Mouse (Mus musculus): ENCODE results near the gene Fam71a. TPM values are rescaled to one million over a fixed set of nuclear protein-coding genes. Genes with fewer than 3 reads are reported as not detected.
"Not testable (repeated sequence)": the region's sequence is repeated elsewhere in the genome, so short reads cannot be mapped to it uniquely, and the experiment has no call there.

Gene Fam71a
- polyA plus RNA-seq, 1 experiment = not detected

DNA sequence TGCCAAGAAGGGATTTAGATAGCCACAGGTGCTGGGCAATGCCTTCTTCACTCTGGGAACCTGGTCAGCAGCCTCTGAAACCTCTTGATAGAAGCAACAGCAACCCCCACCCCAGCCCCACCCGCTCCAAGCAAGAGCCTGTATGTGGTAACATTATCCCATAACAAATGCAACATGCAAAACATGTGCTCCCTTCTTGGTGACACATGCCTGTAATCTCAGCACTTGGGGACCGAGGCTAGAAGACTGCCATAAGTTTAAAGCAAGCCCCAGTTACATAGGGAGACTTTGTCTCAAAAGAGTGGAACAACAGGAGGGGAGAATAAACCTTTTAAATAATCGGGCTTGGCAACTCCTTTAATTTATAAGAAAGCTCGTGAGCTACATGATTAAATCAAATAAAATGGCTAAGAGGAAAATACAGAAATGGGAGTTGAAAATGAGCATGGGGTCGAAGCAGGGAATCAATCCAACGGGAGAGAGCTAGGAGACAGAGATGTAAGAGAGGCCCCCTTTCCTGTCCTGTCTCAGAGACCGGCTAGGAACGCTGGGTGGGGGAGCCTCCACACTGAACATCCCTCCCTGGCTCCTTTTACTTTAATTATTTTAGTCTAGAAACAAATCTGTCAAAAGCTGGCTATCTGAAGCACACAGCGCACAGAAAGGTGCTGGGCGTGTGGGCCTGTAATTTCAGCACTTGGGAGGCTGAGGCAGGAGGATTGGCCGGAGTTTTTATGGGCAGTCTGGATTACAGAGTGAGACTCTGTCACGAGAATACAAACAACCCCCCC lies 17.0 kb upstream of the Fam71a start:
- no peak for DNase-seq (ENCODE audit: low spot score)

GRCm38 (mm10) chr1:191180397-191180796 lies 15.8 kb upstream of the Fam71a start:
- DNase-seq (ENCODE audit: low spot score) = no peak

- no peak for DNase-seq (ENCODE audit: low spot score)
These were observed 15.2 kb upstream of the Fam71a start for GRCm38 (mm10) chr1:191179846-191180245.

GRCm38 (mm10) chr1:191178511-191179188 lies 14.0 kb upstream of the Fam71a start:
- no peak for DNase-seq (ENCODE audit: low spot score)

DNA sequence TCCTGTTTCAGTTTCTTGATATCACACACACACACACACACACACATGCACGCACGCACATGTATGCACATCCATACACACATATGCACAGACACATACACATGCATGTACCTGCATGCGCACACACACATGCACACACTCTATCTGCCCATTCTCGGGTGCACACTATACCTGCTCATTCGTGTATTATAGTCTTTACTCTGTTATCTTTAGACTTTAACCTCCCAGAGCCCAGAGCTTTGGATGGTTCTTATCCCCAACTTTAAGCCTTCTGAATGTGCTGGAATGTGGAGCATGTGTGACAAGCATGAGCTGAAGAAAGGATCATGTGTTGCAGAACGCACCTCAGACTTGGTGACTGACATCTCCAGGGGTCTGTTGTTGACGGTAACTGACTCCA lies 12.3 kb upstream of the Fam71a start:
- no peak for DNase-seq (ENCODE audit: low spot score)

GRCm38 (mm10) chr1:191172487-191172886 lies 7.9 kb upstream of the Fam71a start:
- no peak for DNase-seq (ENCODE audit: low spot score)

GRCm38 (mm10) chr1:191170444-191170843 lies 5.8 kb upstream of the Fam71a start:
- no peak for DNase-seq (ENCODE audit: low spot score)

- no peak for DNase-seq (ENCODE audit: low spot score)
These were observed 1.6 kb upstream of the Fam71a start for GRCm38 (mm10) chr1:191166189-191166588.

- no peak for DNase-seq (ENCODE audit: low spot score)
These were observed 10.3 kb downstream of the Fam71a start for GRCm38 (mm10) chr1:191154314-191154713.

- no peak for DNase-seq (ENCODE audit: low spot score)
These were observed 11.6 kb downstream of the Fam71a start for GRCm38 (mm10) chr1:191153052-191153451.

DNA sequence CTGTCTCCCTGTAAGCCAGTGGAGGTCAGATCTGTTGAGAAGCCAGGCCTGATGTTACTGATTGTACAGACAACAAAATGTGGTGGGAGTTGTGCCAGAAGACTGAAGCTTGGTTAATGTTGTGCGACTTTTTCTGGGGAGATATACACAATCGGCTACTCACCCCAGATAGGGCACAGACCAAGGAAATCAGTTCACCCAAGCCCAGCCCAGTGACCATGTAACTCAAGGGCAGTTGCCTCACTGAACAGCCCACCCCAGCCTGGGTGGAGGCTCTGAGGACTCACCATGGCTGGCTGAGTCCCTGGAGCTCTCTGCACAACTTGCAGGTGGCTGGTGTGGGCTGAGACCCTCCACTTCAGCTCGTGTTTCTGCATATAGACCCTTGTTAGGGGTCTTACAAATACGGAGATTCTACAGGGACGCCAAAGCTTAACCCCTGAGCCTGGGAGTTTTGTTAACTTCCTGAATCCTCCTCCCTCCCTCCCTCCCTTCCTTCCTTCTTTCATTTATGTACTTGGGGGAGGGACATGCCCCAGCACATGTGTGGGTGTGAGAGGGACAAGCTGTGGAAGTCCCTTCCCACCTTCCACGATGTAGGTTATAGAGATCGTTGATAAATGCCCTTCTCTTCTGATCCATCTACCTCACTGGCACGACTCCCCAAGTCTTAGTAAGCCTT lies 13.6 kb downstream of the Fam71a start:
- no peak for DNase-seq (ENCODE audit: low spot score)

DNA sequence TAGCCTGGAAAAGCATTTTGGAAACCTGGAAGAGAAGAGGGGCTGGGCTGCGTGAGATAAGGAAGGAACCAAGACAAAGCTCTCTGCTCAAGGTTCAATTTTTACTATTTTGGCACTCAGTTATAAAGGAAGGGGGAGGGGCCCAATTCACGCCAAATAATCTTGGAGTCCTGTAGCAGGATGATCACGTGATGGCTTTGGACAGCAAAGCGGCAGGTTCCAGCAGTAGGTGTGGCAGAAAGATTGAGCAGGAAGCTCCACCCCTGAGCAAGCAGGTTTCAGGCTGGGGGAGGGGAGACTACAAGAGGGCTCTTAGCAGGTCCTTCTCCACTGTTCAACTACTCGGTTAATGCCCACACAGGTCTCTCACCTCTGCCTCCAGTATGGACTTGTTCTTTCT lies 15.1 kb downstream of the Fam71a start:
- not testable (repeated sequence) for DNase-seq (ENCODE audit: low spot score)

- no peak for DNase-seq (ENCODE audit: low spot score)
These were observed 23.6 kb downstream of the Fam71a start for GRCm38 (mm10) chr1:191140983-191141382.

DNA sequence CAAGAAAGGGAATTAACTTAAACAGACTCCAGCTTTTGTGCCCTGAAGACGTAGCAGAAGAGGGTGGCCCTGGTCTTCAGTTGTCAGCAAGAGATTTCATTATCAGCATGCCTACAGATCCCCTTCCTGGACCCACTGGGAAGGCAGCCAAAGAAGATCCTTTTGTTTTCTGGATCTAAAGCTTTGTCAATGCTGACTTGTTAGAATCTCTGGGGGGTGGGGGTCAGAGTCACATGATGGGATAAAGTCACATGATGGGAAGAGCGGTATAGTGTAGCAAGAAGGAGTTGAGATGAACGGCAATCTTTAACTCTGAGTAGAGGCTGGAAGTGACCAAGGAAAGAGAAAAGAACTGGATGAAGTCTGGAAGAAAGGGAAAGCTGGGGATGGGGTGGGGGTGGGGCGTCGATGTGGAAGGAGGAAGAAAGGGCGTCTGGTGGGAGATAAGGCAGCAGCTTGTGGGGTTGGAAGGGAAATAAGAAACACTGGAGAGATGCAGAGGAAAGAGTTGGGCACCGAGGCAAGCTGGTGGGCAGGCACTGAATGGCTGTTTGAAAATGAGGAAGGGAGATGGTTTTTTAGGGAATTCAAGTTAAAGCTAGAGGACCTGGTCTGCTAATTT lies 25.6 kb downstream of the Fam71a start:
- no peak for DNase-seq (ENCODE audit: low spot score)

DNA sequence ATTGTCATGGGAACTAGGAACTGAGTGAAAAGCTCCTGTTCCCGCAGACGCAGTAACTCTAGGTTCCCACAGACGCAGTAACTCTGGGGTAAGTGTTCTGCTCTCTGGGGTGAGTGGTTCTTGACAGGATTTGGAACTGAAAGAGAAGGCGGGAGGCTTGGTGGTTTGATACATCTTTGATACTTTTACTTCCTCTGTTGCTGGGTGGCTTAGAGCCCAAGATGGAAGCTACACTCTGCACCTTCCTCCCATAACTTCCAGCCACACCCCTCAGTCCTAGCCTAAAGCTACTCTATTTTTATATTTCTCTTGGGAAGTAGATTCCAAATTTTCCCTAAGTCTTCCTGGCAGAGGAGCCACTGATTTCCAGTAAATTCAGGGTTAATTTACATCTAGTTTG lies 26.2 kb downstream of the Fam71a start:
- DNase-seq (ENCODE audit: low spot score) = no peak

GRCm38 (mm10) chr1:191135406-191135805 lies 29.2 kb downstream of the Fam71a start:
- DNase-seq (ENCODE audit: low spot score) = no peak

GRCm38 (mm10) chr1:191132934-191133333 lies 31.7 kb downstream of the Fam71a start:
- no peak for DNase-seq (ENCODE audit: low spot score)

GRCm38 (mm10) chr1:191132240-191132639 lies 32.4 kb downstream of the Fam71a start:
- no peak for DNase-seq (ENCODE audit: low spot score)

- DNase-seq (ENCODE audit: low spot score) = no peak
These were observed 32.9 kb downstream of the Fam71a start for GRCm38 (mm10) chr1:191131692-191132091.

DNA sequence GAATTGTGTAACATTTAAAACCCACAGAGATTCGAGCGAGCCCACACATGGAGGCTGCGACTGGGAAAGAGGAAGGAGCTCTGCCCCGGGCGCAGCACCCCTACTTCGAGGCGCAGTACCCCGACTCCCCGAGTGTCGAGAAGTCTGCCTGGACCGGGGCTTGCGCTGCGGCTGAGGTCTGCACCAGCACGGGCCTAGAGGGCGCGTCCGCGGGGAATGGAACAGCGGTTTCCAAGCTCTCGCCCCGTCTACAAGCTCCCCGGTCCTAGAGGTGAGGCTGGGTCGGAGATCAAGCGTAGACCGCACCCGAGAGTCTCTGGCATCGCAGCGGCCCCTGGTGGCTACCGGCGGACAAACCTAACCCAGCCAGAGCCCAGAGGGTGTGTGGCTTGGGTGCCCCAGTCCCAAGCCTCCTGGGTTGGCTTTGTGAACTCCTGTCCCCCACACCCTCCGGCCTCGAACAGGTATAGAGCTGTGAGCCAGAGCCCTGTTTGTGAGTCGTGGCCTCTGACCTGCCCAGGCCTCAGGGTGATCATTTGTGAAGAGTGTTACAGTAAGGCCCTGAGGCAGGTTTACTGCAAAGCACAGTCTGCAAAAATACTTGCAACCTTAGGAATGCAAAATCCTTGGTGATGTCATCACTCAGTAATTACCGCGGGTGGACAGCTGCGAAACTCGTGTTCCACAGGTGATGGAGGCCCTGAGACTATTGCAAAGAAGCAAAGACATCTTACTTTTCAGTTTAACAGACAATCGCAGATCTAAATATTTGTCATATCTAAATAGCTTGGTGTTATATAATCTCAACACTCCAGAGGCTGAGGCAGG lies 38.6 kb downstream of the Fam71a start:
- peak; percentile 48 for DNase-seq (ENCODE audit: low spot score)

DNA sequence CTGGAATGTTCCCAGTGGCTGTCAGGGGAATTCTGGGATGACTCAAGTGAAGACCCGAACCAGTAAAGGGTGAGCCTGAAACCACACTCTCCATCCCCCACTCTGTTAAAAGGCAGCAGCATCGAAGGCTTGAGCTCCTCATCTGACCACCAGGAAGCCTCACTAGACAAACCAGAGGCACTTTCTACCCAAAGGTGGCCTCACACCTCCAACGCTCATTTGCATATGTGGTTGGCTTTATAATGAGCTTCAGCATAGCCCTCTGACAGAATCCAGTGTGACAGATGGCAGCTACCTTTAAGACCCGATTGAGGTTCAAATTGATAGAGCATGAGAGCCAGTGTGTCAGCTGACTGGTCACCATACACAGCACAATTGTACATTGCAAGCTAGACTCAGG lies 40.3 kb downstream of the Fam71a start:
- no peak for DNase-seq (ENCODE audit: low spot score)

All from urinary bladder, adult 2 months (tissue).